Mouse (Mus musculus) frontal cortex, adult 2 months (tissue): ENCODE data around the gene Vav1. TPM values are rescaled to one million over a fixed set of nuclear protein-coding genes. Genes with fewer than 3 reads are reported as not detected.
A peak's percentile ranks its signal among the peaks of the same experiment; 100 is the strongest.
"Not testable (repeated sequence)": the region's sequence is repeated elsewhere in the genome, so short reads cannot be mapped to it uniquely, and the experiment has no call there.

Experiments
- DNase-seq, 2 experiments: peaks; one replicate each; pipeline ENCODE4 v3.0.0; 2022; ENCODE audit warnings: low spot score in 1 of 2; ENCODE audit errors: extremely low spot score in 1 of 2
- polyA plus RNA-seq: library from polyadenylated mRNA; depleted of rRNA; stranded (reverse); fragments of >200 nt; gene quantifications from 2 replicates; pipeline ENCODE4 v1.2.3, GENCODE M21; 2012; rRNA removed

Gene Vav1
- polyA plus RNA-seq, 1 experiment: 4.4 TPM

- DNase-seq: not testable (repeated sequence)
Observed at GRCm38 (mm10) chr17:57335194-57335593, 56.3 kb downstream of the Vav1 start.

GRCm38 (mm10) chr17:57335673-57336303, 56.9 kb downstream of the Vav1 start:
- DNase-seq: peak; percentile 88 to 97

- no peak for DNase-seq
Observed at GRCm38 (mm10) chr17:57337996-57338395, 59.1 kb downstream of the Vav1 start.

GRCm38 (mm10) chr17:57339298-57339697, 60.4 kb downstream of the Vav1 start:
- DNase-seq: no peak

- DNase-seq: no peak
Observed at GRCm38 (mm10) chr17:57341568-57341967, 62.7 kb downstream of the Vav1 start.

- no peak for DNase-seq
Observed at GRCm38 (mm10) chr17:57344029-57344707, 65.3 kb downstream of the Vav1 start.

- DNase-seq: no peak
Observed at GRCm38 (mm10) chr17:57347017-57347416, 68.1 kb downstream of the Vav1 start.

GRCm38 (mm10) chr17:57347781-57348180, 68.9 kb downstream of the Vav1 start:
- no peak for DNase-seq

GRCm38 (mm10) chr17:57349067-57349466, 70.2 kb downstream of the Vav1 start:
- no peak for DNase-seq

GRCm38 (mm10) chr17:57350212-57350611, 71.3 kb downstream of the Vav1 start:
- DNase-seq: no peak

GRCm38 (mm10) chr17:57351107-57351506, 72.2 kb downstream of the Vav1 start:
- DNase-seq: no peak

- DNase-seq: no peak
Observed at GRCm38 (mm10) chr17:57358441-57358840, 79.5 kb downstream of the Vav1 start, which contains the start of gene Adgre1. Gene Adgre1, plus strand, starts transcription at chr17:57358691.

- DNase-seq: no peak
Observed at GRCm38 (mm10) chr17:57359485-57360241, 80.8 kb downstream of the Vav1 start.

Other genes with a start within 250 kb of the Vav1 start
- gene Khsrp, start 247.6 kb upstream of the Vav1 start, polyA plus RNA-seq: 62.6 and 64.9 TPM in 2 replicates
- 0.57 and 0.66 TPM in 2 replicates for gene Slc25a41, start 237.4 kb upstream of the Vav1 start, polyA plus RNA-seq
- gene Crb3, start 220.0 kb upstream of the Vav1 start, polyA plus RNA-seq: 1.0 and 1.7 TPM in 2 replicates
- 290 and 350 TPM in 2 replicates for gene Slc25a23, start 219.2 kb upstream of the Vav1 start, polyA plus RNA-seq
- gene Dennd1c, start 200.6 kb upstream of the Vav1 start, polyA plus RNA-seq: 2.3 and 2.4 TPM in 2 replicates
- 514 and 612 TPM in 2 replicates for gene Tubb4a, start 191.3 kb upstream of the Vav1 start, polyA plus RNA-seq
- gene Tnfsf9, start 173.8 kb upstream of the Vav1 start, polyA plus RNA-seq: 1.4 and 1.6 TPM in 2 replicates
- 0.40 and 0.66 TPM in 2 replicates for gene Cd70, start 129.3 kb upstream of the Vav1 start, polyA plus RNA-seq
- not detected in 2 replicates for gene Tnfsf14, start 84.9 kb upstream of the Vav1 start, polyA plus RNA-seq
- 0.18 and 1.6 TPM in 2 replicates for gene C3, start 51.0 kb upstream of the Vav1 start, polyA plus RNA-seq
- 25.0 and 26.1 TPM in 2 replicates for gene Gpr108, start 30.7 kb upstream of the Vav1 start, polyA plus RNA-seq
- 7.9 and 10.0 TPM in 2 replicates for gene Trip10, start 29.6 kb upstream of the Vav1 start, polyA plus RNA-seq
- 2.6 and 5.2 TPM in 2 replicates for gene Adgre1, start 79.6 kb downstream of the Vav1 start, polyA plus RNA-seq